Mouse (Mus musculus) right cerebral cortex, postnatal 36 days (tissue): ENCODE measurements around the gene Rpl35a.
A peak's percentile ranks its signal among the peaks of the same experiment; 100 is the strongest.
"Not testable (repeated sequence)": the region's sequence is repeated elsewhere in the genome, so short reads cannot be mapped to it uniquely, and the experiment has no call there.

ENCODE experiments used
- DNase-seq, 2 experiments: peaks; one replicate each; pipeline ENCODE4 v3.0.0; 2022; ENCODE audit warnings: low spot score in 2 of 2, mixed read lengths in 1 of 2

Gene Rpl35a

GRCm38 (mm10) chr16:33056095-33056785 lies at the start of gene Rpl35a, which contains the start of gene Iqcg:
TSS of gene Rpl35a (plus strand) at chr16:33056453.
TSS of gene Iqcg (minus strand) at chr16:33056218.
- peak; percentile 75 to 77 for DNase-seq

- DNase-seq, result no peak
These were observed 49.4 kb upstream of the Rpl35a start for GRCm38 (mm10) chr16:33006888-33007287.

GRCm38 (mm10) chr16:33007436-33007835 lies 48.8 kb upstream of the Rpl35a start:
- DNase-seq, result no peak

- DNase-seq, result no peak
These were observed 46.1 kb upstream of the Rpl35a start for GRCm38 (mm10) chr16:33010166-33010565.

GRCm38 (mm10) chr16:33013801-33014200 lies 42.5 kb upstream of the Rpl35a start:
- no peak for DNase-seq

- no peak for DNase-seq
These were observed 41.3 kb upstream of the Rpl35a start for GRCm38 (mm10) chr16:33014921-33015320.

GRCm38 (mm10) chr16:33015396-33015907 lies 40.8 kb upstream of the Rpl35a start:
- DNase-seq, result no peak

GRCm38 (mm10) chr16:33015986-33016385 lies 40.3 kb upstream of the Rpl35a start:
- DNase-seq, result no peak

- DNase-seq, result peak in 1 of 2 experiments; percentile 15
These were observed 38.4 kb upstream of the Rpl35a start for GRCm38 (mm10) chr16:33017677-33018349.

GRCm38 (mm10) chr16:33019117-33019770 lies 37.0 kb upstream of the Rpl35a start:
- DNase-seq, result no peak

GRCm38 (mm10) chr16:33021381-33021780 lies 34.9 kb upstream of the Rpl35a start:
- no peak for DNase-seq

- DNase-seq, result peak; percentile 64 to 70
These were observed 32.5 kb upstream of the Rpl35a start for GRCm38 (mm10) chr16:33023750-33024149.

- no peak for DNase-seq
These were observed 31.7 kb upstream of the Rpl35a start for GRCm38 (mm10) chr16:33024456-33025104.

- peak; percentile 23 to 31 for DNase-seq
These were observed 29.9 kb upstream of the Rpl35a start for GRCm38 (mm10) chr16:33026357-33026756.

- no peak for DNase-seq
These were observed 20.2 kb upstream of the Rpl35a start for GRCm38 (mm10) chr16:33036006-33036405.

- no peak for DNase-seq
These were observed 13.6 kb upstream of the Rpl35a start for GRCm38 (mm10) chr16:33042682-33043081.

- DNase-seq, result no peak
These were observed 13.0 kb upstream of the Rpl35a start for GRCm38 (mm10) chr16:33043268-33043667.

GRCm38 (mm10) chr16:33048004-33048403 lies 8.2 kb upstream of the Rpl35a start:
- DNase-seq, result no peak

- no peak for DNase-seq
These were observed 7.6 kb upstream of the Rpl35a start for GRCm38 (mm10) chr16:33048686-33049085.

GRCm38 (mm10) chr16:33049809-33050208 lies 6.4 kb upstream of the Rpl35a start:
- no peak for DNase-seq

- no peak for DNase-seq
These were observed 3.1 kb upstream of the Rpl35a start for GRCm38 (mm10) chr16:33053141-33053540.

- DNase-seq, result not testable (repeated sequence)
These were observed 1.3 kb upstream of the Rpl35a start for GRCm38 (mm10) chr16:33054927-33055326.
